Mouse (Mus musculus) spleen, postnatal 4 days (tissue): Measurements from ENCODE around the gene Rragc.

ENCODE experiments used
- DNase-seq, 2 experiments: peaks; one replicate each; pipeline ENCODE4 v3.0.0; 2022; ENCODE audit warnings: low spot score in 2 of 2

Gene Rragc

GRCm38 (mm10) chr4:123952059-123952458 lies 34.8 kb downstream of the Rragc start:
- DNase-seq, result no peak

GRCm38 (mm10) chr4:123956703-123957491 lies 39.7 kb downstream of the Rragc start:
- DNase-seq, result peak; percentile 54 to 86

DNA sequence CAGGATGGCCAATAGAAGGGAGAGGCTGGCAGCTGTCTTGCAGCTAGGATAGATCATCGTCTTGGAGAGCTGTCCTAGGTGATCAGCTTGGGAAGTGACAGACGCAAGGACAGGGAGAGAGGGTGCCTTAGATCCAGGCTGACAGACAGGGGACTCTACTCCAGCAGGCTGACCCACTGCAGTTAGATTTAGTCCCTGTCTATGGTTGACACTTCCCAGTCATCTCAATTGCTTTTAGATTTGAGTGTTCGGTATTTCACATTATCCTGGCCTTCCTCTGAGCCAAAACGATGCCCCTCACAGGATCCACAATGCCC lies 40.2 kb downstream of the Rragc start:
- DNase-seq, result no peak

DNA sequence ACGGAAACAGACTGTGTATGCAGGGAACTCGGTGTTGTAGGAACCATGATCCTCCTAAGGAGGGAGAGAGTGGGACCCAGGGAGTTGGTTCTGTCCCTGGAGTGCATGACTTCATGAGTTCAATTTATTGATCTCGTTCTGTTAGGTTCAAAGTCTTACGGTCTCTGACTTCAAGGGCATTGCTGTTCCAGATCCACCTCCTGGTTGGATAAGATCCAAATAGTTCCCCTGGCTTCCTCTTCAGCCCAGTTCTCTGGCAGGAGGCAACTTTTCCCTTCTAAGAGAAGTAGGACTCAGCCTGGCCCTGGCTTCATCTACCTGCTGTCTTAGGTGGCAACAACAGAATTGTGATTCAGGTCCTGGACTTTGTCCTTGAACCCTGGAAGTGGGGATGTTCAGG lies 40.6 kb downstream of the Rragc start:
- DNase-seq, result no peak

DNA sequence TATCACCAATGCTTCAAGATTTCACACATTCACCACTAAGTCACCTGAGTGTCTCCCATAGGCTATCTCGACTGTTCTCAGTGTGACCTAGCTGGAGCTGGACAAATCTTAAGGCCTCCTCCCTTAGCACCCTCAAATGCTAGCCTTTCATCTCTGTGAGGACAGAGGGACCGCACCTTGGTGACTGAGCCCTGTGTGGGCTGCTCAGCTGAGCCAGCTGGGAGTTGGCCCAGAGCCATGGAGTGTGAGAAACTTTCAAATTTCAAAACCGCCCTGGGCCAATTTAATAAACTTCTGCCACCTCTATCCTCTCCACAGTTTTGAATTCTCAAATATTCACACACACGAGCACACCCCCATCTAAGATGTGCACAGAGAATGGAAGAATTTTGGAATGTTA lies 43.7 kb downstream of the Rragc start:
- no peak for DNase-seq

- DNase-seq, result no peak
These were observed 45.5 kb downstream of the Rragc start for GRCm38 (mm10) chr4:123962721-123963120.

- no peak for DNase-seq
These were observed 51.5 kb downstream of the Rragc start for GRCm38 (mm10) chr4:123968663-123969321.

GRCm38 (mm10) chr4:123969458-123969857 lies 52.2 kb downstream of the Rragc start:
- DNase-seq, result no peak

DNA sequence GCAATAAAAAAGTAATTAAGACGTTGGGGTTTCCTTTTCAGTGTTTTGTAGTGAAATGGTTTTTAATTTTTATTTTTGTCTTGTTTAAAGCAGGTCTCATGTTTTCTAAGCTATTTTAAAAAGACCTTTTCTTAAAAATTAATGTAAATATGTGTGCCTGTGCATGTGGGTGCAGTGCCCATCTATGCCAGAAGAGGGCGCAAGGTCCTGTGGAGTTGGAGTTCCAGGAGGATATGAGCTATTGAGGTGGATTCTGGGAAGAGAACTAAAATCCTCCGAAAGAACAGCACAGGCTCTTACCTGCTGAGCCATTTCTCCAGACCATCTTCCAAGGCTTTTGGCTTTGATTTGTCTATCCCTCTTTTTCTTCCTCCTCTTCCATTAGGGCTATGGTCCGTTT lies 53.8 kb downstream of the Rragc start:
- no peak for DNase-seq

DNA sequence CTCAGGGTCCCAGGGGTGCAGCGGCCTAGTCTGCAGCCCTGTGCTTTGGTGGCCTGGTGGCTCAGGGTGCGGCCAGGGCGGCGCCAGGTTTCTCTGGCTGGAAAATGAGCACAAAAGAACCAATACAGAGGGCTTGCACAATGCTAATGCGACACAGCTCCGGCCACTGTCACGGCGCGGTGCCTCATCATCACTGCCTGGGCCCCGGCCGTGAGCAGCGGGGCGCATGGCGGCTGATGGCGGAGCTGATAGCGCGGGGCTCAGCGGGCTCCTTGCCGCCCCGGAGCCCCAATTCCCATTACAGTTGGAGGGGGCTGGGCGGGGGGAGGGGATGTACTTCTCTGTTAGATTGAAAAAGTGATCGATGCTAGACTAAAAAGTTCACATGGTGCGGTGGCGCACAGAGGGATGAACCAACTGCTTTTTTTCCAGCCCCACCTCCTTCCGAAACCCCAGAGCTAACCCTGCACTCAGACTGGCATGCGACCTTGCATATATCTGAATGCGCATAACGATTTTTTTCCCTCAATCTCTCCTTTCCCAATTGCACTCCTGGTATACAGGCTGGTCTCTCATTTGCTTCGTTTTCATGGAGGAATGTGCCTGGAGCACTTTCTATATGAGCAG lies 55.3 kb downstream of the Rragc start:
- DNase-seq, result no peak

GRCm38 (mm10) chr4:123982105-123982504 lies 64.9 kb downstream of the Rragc start:
- no peak for DNase-seq
